Mouse (Mus musculus): ENCODE data around the gene Zfp385c. TPM values are rescaled to one million over a fixed set of nuclear protein-coding genes. Genes with fewer than 3 reads are reported as not detected.

The Zfp385c gene
- polyA plus RNA-seq, 1 experiment: 0.65 TPM

- DNase-seq (ENCODE audit: low read depth): no peak
These were observed 26.2 kb upstream of the Zfp385c start for GRCm38 (mm10) chr11:100718462-100718861.

- no peak for DNase-seq (ENCODE audit: low read depth)
These were observed 24.4 kb upstream of the Zfp385c start for GRCm38 (mm10) chr11:100716649-100717048.

GRCm38 (mm10) chr11:100714948-100715347 is 22.7 kb upstream of the Zfp385c start:
- DNase-seq (ENCODE audit: low read depth): no peak

GRCm38 (mm10) chr11:100714534-100714915 is 22.3 kb upstream of the Zfp385c start:
- no peak for DNase-seq (ENCODE audit: low read depth)

- no peak for DNase-seq (ENCODE audit: low read depth)
These were observed 21.7 kb upstream of the Zfp385c start, which contains the start of gene Hspb9 for GRCm38 (mm10) chr11:100713735-100714533. Hspb9 (plus strand) TSS chr11:100713850.

- no peak for DNase-seq (ENCODE audit: low read depth)
These were observed 20.9 kb upstream of the Zfp385c start for GRCm38 (mm10) chr11:100713174-100713573.

GRCm38 (mm10) chr11:100711783-100712615 is 19.7 kb upstream of the Zfp385c start, which contains the start of gene Kat2a:
Kat2a (minus strand) TSS chr11:100712465.
- DNase-seq (ENCODE audit: low read depth): no peak

- DNase-seq (ENCODE audit: low read depth): no peak
These were observed 18.7 kb upstream of the Zfp385c start for GRCm38 (mm10) chr11:100710977-100711376.

- no peak for DNase-seq (ENCODE audit: low read depth)
These were observed 18.3 kb upstream of the Zfp385c start for GRCm38 (mm10) chr11:100710528-100710927.

- DNase-seq (ENCODE audit: low read depth): no peak
These were observed 17.1 kb upstream of the Zfp385c start for GRCm38 (mm10) chr11:100709201-100709810.

GRCm38 (mm10) chr11:100705095-100705747 is 13.0 kb upstream of the Zfp385c start:
- DNase-seq (ENCODE audit: low read depth): no peak

- DNase-seq (ENCODE audit: low read depth): no peak
These were observed 11.7 kb upstream of the Zfp385c start, which contains the start of gene Dhx58 for GRCm38 (mm10) chr11:100703851-100704531. Dhx58 (minus strand) TSS chr11:100704271.

- no peak for DNase-seq (ENCODE audit: low read depth)
These were observed 11.1 kb upstream of the Zfp385c start for GRCm38 (mm10) chr11:100703366-100703765.

- DNase-seq (ENCODE audit: low read depth): no peak
These were observed 10.7 kb upstream of the Zfp385c start for GRCm38 (mm10) chr11:100702906-100703305.

GRCm38 (mm10) chr11:100702081-100702851 is 10.0 kb upstream of the Zfp385c start:
- no peak for DNase-seq (ENCODE audit: low read depth)

GRCm38 (mm10) chr11:100701301-100701700 is 9.0 kb upstream of the Zfp385c start:
- DNase-seq (ENCODE audit: low read depth): no peak

GRCm38 (mm10) chr11:100700710-100701109 is 8.5 kb upstream of the Zfp385c start:
- no peak for DNase-seq (ENCODE audit: low read depth)

GRCm38 (mm10) chr11:100697921-100698320 is 5.7 kb upstream of the Zfp385c start:
- no peak for DNase-seq (ENCODE audit: low read depth)

GRCm38 (mm10) chr11:100694926-100695325 is 2.7 kb upstream of the Zfp385c start:
- DNase-seq (ENCODE audit: low read depth): no peak

GRCm38 (mm10) chr11:100693154-100693553 is 899 bp upstream of the Zfp385c start:
- DNase-seq (ENCODE audit: low read depth): no peak

All from gonadal fat pad, adult 2 months (tissue).